In genomic region chr12:26460091-26460490, GRCm38 (mm10) we compare ENCODE assay signal across 13 mouse cellular contexts. TPM values are rescaled to one million over a fixed set of nuclear protein-coding genes. Genes with fewer than 3 reads are reported as not detected.
DNase-seq lines count a peak whose midpoint lies in the region; ATAC-seq and TF ChIP-seq lines count a peak whose summit lies in the region.
"Had no signal": no experiment of that assay in that cellular context is flagged by ENCODE, and none has a peak within 500 bp of the region (broad histone marks: within the 10 kb centered on the region; RNA-seq: fewer than 3 reads in every experiment).

No protein-coding gene starts in this region.

- no peaks in the 10 kb centered on the region for H3K9me3 ChIP-seq in heart, embryonic 11.5 days (replicated peaks; ENCODE audit: control insufficient read depth, low read length)
- H3K9me3 ChIP-seq in liver, embryonic 16.5 days (replicated peaks; ENCODE audit: control insufficient read depth, low read length), result no peaks in the 10 kb centered on the region
- H3K9me3 ChIP-seq in forebrain, postnatal 0 days (ENCODE audit: low read length), result no peaks in the 10 kb centered on the region
- no peaks in the 10 kb centered on the region for H3K9me3 ChIP-seq in neural tube, embryonic 15.5 days (replicated peaks)
- H3K9me3 ChIP-seq: forebrain, embryonic 10.5 days; hindbrain, embryonic 12.5 days had no signal

- 0 out of 2 replicates have a peak, but pooled peaks cover 3% of the 10 kb centered on the region for H3K4me1 ChIP-seq in heart, embryonic 11.5 days (ENCODE audit: control insufficient read depth, insufficient read depth, low read length)
- H3K4me1 ChIP-seq in liver, embryonic 16.5 days (ENCODE audit: control insufficient read depth, low read depth, low read length), result peaks cover 6% of the 10 kb centered on the region
- no peaks in the 10 kb centered on the region for H3K4me1 ChIP-seq in cortical plate, adult 2 months (ENCODE audit: control insufficient read depth, insufficient read depth, low read length)
- peaks cover 26% of the 10 kb centered on the region for H3K4me1 ChIP-seq in small intestine, adult 2 months (ENCODE audit: control insufficient read depth, insufficient read depth, insufficient read length, low read length)
- H3K4me1 ChIP-seq in forebrain, postnatal 0 days (ENCODE audit: insufficient read depth), result no peaks in the 10 kb centered on the region
- H3K4me1 ChIP-seq in neural tube, embryonic 15.5 days, result peaks cover 8% of the 10 kb centered on the region

- no peaks in the 10 kb centered on the region for H3K36me3 ChIP-seq in heart, embryonic 11.5 days (ENCODE audit: control insufficient read depth, insufficient read depth, low read length)
- no peaks in the 10 kb centered on the region for H3K36me3 ChIP-seq in liver, embryonic 16.5 days (ENCODE audit: control insufficient read depth, insufficient read depth)
- no peaks in the 10 kb centered on the region for H3K36me3 ChIP-seq in small intestine, adult 2 months (ENCODE audit: control insufficient read depth, insufficient read depth, low read length)
- H3K36me3 ChIP-seq in forebrain, postnatal 0 days (ENCODE audit: insufficient read depth), result no peaks in the 10 kb centered on the region
- no peaks in the 10 kb centered on the region for H3K36me3 ChIP-seq in neural tube, embryonic 15.5 days
- H3K36me3 ChIP-seq: forebrain, embryonic 10.5 days; hindbrain, embryonic 12.5 days had no signal

- ATAC-seq in heart, embryonic 11.5 days (replicated peaks; ENCODE audit: insufficient number of reproducible peaks, low FRiP score, low TSS enrichment), result no peak
- peak; percentile 31 for ATAC-seq in liver, embryonic 16.5 days (ENCODE audit: low read depth)
- ATAC-seq in forebrain, postnatal 0 days, result no peak
- no peak for ATAC-seq in neural tube, embryonic 15.5 days (ENCODE audit: low FRiP score)

- DNase-seq in heart, adult 11 months, result peak; percentile 94
- DNase-seq in liver, result no peak
- no peak for DNase-seq in forebrain, postnatal 0 days
- DNase-seq: cerebellum, postnatal 36 days; right cerebral cortex, postnatal 14 days; thymus, adult 2 months had no signal

- H3K27ac ChIP-seq in heart, embryonic 11.5 days (ENCODE audit: low read depth, low read length), result no peak overlapping the region
- H3K27ac ChIP-seq in liver, embryonic 16.5 days (ENCODE audit: low read length), result no peak overlapping the region
- H3K27ac ChIP-seq in cortical plate, adult 2 months (ENCODE audit: insufficient read depth, low read length), result 0 out of 2 replicates have a peak overlapping the region, but pooled peaks have one; percentile 7
- H3K27ac ChIP-seq in small intestine, adult 2 months (ENCODE audit: insufficient read depth, low read depth, low read length), result peak overlapping the region; percentile 68
- no peak overlapping the region for H3K27ac ChIP-seq in forebrain, postnatal 0 days (ENCODE audit: low read depth, low read length)
- no peak overlapping the region for H3K27ac ChIP-seq in neural tube, embryonic 15.5 days (replicated peaks)
- H3K27ac ChIP-seq: forebrain, embryonic 10.5 days; hindbrain, embryonic 12.5 days had no signal

- H3K27me3 ChIP-seq in heart, embryonic 11.5 days (ENCODE audit: control insufficient read depth, insufficient read depth, low read length), result no peaks in the 10 kb centered on the region
- H3K27me3 ChIP-seq in liver, embryonic 16.5 days (ENCODE audit: control insufficient read depth, insufficient read depth, low read depth, low read length), result no peaks in the 10 kb centered on the region
- H3K27me3 ChIP-seq in small intestine, adult 2 months (ENCODE audit: control insufficient read depth, insufficient read depth, low read length), result no peaks in the 10 kb centered on the region
- H3K27me3 ChIP-seq in forebrain, postnatal 0 days (ENCODE audit: insufficient read depth, low read length), result no peaks in the 10 kb centered on the region
- no peaks in the 10 kb centered on the region for H3K27me3 ChIP-seq in neural tube, embryonic 15.5 days (replicated peaks)
- H3K27me3 ChIP-seq: hindbrain, embryonic 12.5 days had no signal

- 46% methylated on average over 2 of the region's 2 CpGs for WGBS in heart, embryonic 11.5 days (ENCODE audit: insufficient replicate concordance)
- WGBS in liver, embryonic 16.5 days (ENCODE audit: insufficient replicate concordance), result 3% methylated on average over 2 of the region's 2 CpGs
- 7% methylated on average over 2 of the region's 2 CpGs for WGBS in small intestine, adult 2 months
- WGBS in forebrain, postnatal 0 days, result 72% methylated on average over 2 of the region's 2 CpGs
- WGBS in neural tube, embryonic 15.5 days, result 68% methylated on average over 2 of the region's 2 CpGs

- TF ChIP-seq CTCF in cortical plate, adult 2 months (IDR thresholded peaks at IDR 0.05; ENCODE audit: extremely low read depth, insufficient read depth, low read length), result no peak
- no peak for TF ChIP-seq CTCF in small intestine, adult 2 months (IDR thresholded peaks at IDR 0.05; ENCODE audit: extremely low read depth, insufficient read length, insufficient replicate concordance, low read depth, low read length)
- no peak for TF ChIP-seq CTCF in forebrain, postnatal 0 days (IDR thresholded peaks at IDR 0.05; ENCODE audit: low read depth)

- no peak overlapping the region for H3K4me3 ChIP-seq in heart, embryonic 11.5 days (ENCODE audit: low read depth, low read length)
- no peak overlapping the region for H3K4me3 ChIP-seq in liver, embryonic 16.5 days (ENCODE audit: low read depth, low read length)
- H3K4me3 ChIP-seq in cortical plate, adult 2 months (ENCODE audit: insufficient read depth, low read length), result no peak overlapping the region
- H3K4me3 ChIP-seq in small intestine, adult 2 months (ENCODE audit: low read depth, low read length), result no peak overlapping the region
- H3K4me3 ChIP-seq in forebrain, postnatal 0 days (ENCODE audit: low read depth, low read length), result no peak overlapping the region
- no peak overlapping the region for H3K4me3 ChIP-seq in neural tube, embryonic 15.5 days (replicated peaks)
- H3K4me3 ChIP-seq: forebrain, embryonic 10.5 days; hindbrain, embryonic 12.5 days had no signal

- H3K9ac ChIP-seq in heart, embryonic 11.5 days (ENCODE audit: low read depth, low read length), result no peak overlapping the region
- no peak overlapping the region for H3K9ac ChIP-seq in liver, embryonic 16.5 days (ENCODE audit: low read depth, low read length)
- H3K9ac ChIP-seq in forebrain, postnatal 0 days, result no peak overlapping the region
- H3K9ac ChIP-seq in neural tube, embryonic 15.5 days (replicated peaks), result no peak overlapping the region
- H3K9ac ChIP-seq: hindbrain, embryonic 12.5 days had no signal

- H3K4me2 ChIP-seq in heart, embryonic 11.5 days, result no peak overlapping the region
- H3K4me2 ChIP-seq in liver, embryonic 16.5 days (ENCODE audit: low read depth, low read length), result no peak overlapping the region
- no peak overlapping the region for H3K4me2 ChIP-seq in forebrain, postnatal 0 days (ENCODE audit: low read depth)
- no peak overlapping the region for H3K4me2 ChIP-seq in neural tube, embryonic 15.5 days
- H3K4me2 ChIP-seq: hindbrain, embryonic 12.5 days had no signal

- no peak for TF ChIP-seq POLR2A in cortical plate, adult 2 months (IDR thresholded peaks at IDR 0.05; ENCODE audit: extremely low read depth, insufficient read depth, low read length)
- TF ChIP-seq POLR2A in small intestine, adult 2 months (IDR thresholded peaks at IDR 0.05; ENCODE audit: low read depth, low read length), result no peak

RNA-seq across cellular contexts. Expression of gene Rsad2, which starts 3.8 kb away (rescaled TPM):
- polyA plus RNA-seq in heart, embryonic 11.5 days (2014; fragmentation: Nextera tagmentation; extraction: Ambion mirVana), result 0.13 and 0.20 TPM in 2 replicates
- 11.2 and 12.8 TPM in 2 replicates for polyA plus RNA-seq in liver, embryonic 16.5 days (2015; fragmentation: Nextera tagmentation; extraction: Ambion mirVana)
- 0.81 and 0.94 TPM in 2 replicates for polyA plus RNA-seq in cortical plate, adult 2 months (2012; rRNA removed)
- polyA plus RNA-seq in small intestine, adult 2 months (2012; rRNA removed), result 1.3 and 6.6 TPM in 2 replicates
- total RNA-seq in forebrain, postnatal 0 days (2014; rRNA removed), result 1.1 TPM in 2 replicates
- polyA plus RNA-seq in forebrain, postnatal 0 days (2015; fragmentation: Nextera tagmentation; extraction: Ambion mirVana), result 0.91 and 1.7 TPM in 2 replicates
- 0.32 and 1.6 TPM in 2 replicates for polyA plus RNA-seq in neural tube, embryonic 15.5 days (2015; fragmentation: Nextera tagmentation; extraction: Ambion mirVana)

RNA-seq across cellular contexts. Expression of gene Cmpk2, which starts 8.9 kb away (rescaled TPM):
- polyA plus RNA-seq in heart, embryonic 11.5 days (2014; fragmentation: Nextera tagmentation; extraction: Ambion mirVana), result 9.1 and 9.3 TPM in 2 replicates
- polyA plus RNA-seq in liver, embryonic 16.5 days (2015; fragmentation: Nextera tagmentation; extraction: Ambion mirVana), result 8.5 and 8.9 TPM in 2 replicates
- 15.8 and 16.7 TPM in 2 replicates for polyA plus RNA-seq in cortical plate, adult 2 months (2012; rRNA removed)
- 10.5 and 43.6 TPM in 2 replicates for polyA plus RNA-seq in small intestine, adult 2 months (2012; rRNA removed)
- total RNA-seq in forebrain, postnatal 0 days (2014; rRNA removed), result 23.1 and 25.1 TPM in 2 replicates
- 18.2 and 21.0 TPM in 2 replicates for polyA plus RNA-seq in forebrain, postnatal 0 days (2015; fragmentation: Nextera tagmentation; extraction: Ambion mirVana)
- 20.2 and 25.4 TPM in 2 replicates for polyA plus RNA-seq in neural tube, embryonic 15.5 days (2015; fragmentation: Nextera tagmentation; extraction: Ambion mirVana)

RNA-seq across cellular contexts. Expression of gene Rnf144a, which starts 45.0 kb away (rescaled TPM):
- polyA plus RNA-seq in heart, embryonic 11.5 days (2014; fragmentation: Nextera tagmentation; extraction: Ambion mirVana), result 4.6 and 7.4 TPM in 2 replicates
- 2.3 and 3.2 TPM in 2 replicates for polyA plus RNA-seq in liver, embryonic 16.5 days (2015; fragmentation: Nextera tagmentation; extraction: Ambion mirVana)
- 17.5 and 17.7 TPM in 2 replicates for polyA plus RNA-seq in cortical plate, adult 2 months (2012; rRNA removed)
- 2.5 and 3.4 TPM in 2 replicates for polyA plus RNA-seq in small intestine, adult 2 months (2012; rRNA removed)
- 27.4 and 39.1 TPM in 2 replicates for total RNA-seq in forebrain, postnatal 0 days (2014; rRNA removed)
- polyA plus RNA-seq in forebrain, postnatal 0 days (2015; fragmentation: Nextera tagmentation; extraction: Ambion mirVana), result 16.4 and 23.1 TPM in 2 replicates
- 25.7 and 27.5 TPM in 2 replicates for polyA plus RNA-seq in neural tube, embryonic 15.5 days (2015; fragmentation: Nextera tagmentation; extraction: Ambion mirVana)

Comparison
In these comparisons a context has a peak if more than half of its experiments do, and no peak if none do; other contexts are left out.
1. H3K27ac ChIP-seq: peak in cortical plate, adult 2 months (single experiment) and small intestine, adult 2 months (single experiment); none in heart, embryonic 11.5 days (single experiment), liver, embryonic 16.5 days (single experiment), forebrain, postnatal 0 days (single experiment) and neural tube, embryonic 15.5 days (single experiment).